Mouse (Mus musculus) mouse embryonic stem cell (cell line): ENCODE data around the gene Rnf144a.

ENCODE experiments used
- in situ Hi-C, 2 experiments: fragments of 300-500 bp; cut with MboI; formaldehyde crosslinking; loops; 1 replicate in 1 of 2; 3 replicates in 1 of 2; pipeline ENCODE4 v1.14.3; 2019 to 2020; ENCODE audit warnings: low sequenced_read_pairs in 2 of 2, low pct_unique_long_range_greater_than_20kb in 1 of 2, mixed read lengths in 1 of 2; ENCODE audit not compliant: unreplicated experiment in 1 of 2

The Rnf144a gene

GRCm38 (mm10) chr12:26412802-26413201, 2.3 kb downstream of the Rnf144a start:
- in situ Hi-C loops = no loop called here

- in situ Hi-C loops = no loop called here
These were observed 3.1 kb downstream of the Rnf144a start for GRCm38 (mm10) chr12:26411841-26412450.

DNA sequence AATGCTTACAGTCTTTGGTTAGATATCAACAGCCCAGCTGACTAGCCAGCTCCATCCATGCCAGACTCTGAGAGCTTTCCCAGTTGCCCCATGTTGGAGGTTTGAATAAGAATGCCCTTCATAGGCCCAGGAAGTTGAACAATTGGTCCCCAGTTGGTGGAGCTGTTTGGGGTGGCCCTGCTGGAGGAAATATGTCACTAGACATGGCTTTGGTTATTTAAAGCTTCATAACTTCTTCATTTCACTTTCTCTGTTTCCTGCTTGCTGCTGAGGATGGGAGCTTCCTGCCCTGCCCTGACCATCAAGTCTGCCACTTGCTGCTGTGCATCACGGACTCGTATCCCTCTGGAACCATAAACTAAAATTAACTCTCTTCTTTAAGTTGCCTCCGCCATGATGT, 4.6 kb downstream of the Rnf144a start:
- in situ Hi-C loops = no loop called here

DNA sequence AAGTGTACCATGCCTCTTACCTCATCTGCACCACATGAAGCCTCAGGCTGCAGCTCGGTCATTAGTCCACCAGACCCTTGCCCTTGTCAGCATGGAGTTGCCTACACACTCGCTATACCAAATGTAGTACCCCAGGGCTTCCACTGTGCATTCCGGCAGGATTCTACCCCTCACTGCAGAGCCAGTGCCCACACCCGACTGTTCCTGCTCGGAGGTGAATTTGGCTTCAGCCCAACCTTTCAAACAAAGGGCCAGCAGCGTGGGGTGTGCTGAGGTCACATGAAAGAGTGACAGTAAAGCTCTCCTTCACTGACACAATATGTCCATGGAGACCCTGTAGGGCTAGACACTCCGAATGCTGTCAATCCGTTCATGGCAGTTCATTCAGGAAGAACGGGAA, 6.3 kb downstream of the Rnf144a start:
- in situ Hi-C loops = no loop called here

DNA sequence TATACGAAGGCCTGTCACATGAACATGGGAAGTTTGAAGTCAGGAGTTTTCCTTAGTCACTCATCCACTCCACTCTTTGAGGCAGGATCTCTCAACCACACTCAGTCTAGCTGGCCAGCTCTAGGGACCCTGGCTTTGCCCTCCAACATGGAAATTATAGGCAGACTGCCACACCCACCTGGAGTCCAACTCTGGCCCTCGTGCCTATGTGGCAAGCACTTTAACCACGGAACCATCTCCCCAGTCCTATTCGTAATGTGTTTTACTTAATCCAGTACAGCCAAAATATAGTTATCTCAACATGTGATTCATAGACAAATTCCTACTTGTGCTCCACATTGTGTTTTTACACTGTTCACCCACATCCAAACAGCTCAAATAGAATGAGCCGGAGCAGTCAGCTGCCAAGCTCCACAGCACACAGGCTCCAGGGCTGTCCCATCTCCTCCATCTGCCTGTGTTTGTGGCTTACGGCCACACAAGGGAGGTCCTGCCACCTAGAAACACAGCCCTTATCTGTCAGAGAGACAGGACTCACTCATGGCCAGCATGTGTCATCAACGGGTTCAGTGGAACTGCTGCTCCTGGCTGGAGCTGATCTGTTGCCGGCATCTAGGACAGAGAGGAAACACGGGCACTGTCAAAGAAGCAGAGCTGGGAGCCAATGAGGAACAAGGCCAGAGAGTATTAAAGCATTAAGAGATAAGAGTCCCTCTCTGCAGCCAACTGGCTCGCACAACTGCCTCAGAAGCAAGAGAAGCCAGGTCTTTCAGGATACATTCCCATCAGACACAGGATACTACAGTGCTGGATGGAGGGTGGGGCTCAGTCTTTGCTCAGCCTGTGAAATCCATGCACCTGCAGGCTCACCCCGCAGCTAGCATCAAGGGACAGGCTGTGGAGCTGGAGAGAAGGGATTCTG, 10.0 kb downstream of the Rnf144a start:
- in situ Hi-C loops = no loop called here

DNA sequence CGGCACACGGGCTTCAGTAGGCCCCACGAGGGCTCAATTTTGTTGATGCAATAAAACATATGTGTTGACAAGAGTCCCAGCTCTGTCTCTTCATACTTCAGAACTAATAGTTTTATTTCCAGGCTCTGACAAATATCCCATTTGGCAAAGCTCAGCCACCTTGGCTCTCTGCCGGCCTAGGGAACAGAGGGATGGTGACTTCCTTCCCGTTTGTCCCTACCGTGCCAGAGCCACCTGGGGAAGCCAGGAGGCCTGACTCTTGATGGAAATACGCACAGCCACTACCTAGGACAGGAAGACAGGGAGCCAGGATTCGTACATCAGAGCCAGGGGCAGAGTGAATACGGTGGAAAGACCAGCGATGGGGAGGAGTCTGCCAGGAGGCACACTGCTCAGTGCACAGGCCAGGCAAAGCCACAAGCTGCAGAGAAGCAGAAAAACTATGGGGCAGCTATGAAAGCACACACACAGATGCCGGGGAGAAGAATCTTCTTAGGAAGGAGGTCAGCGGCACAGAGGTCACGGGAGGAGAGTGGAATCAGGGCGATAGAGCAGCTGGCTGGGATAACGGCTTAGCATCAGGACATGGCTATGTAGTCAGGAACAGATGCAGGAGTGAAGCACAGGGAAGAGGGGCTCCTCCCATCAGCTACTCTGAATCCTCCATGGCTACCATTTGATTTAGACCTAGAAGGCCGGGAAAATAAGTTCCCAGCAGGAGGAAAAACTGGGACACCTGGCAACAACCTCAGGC, 11.5 kb downstream of the Rnf144a start:
- in situ Hi-C loops = no loop called here

GRCm38 (mm10) chr12:26401696-26402470, 13.2 kb downstream of the Rnf144a start:
- in situ Hi-C loops = no loop called here

- in situ Hi-C loops = no loop called here
These were observed 13.8 kb downstream of the Rnf144a start for GRCm38 (mm10) chr12:26401254-26401653.

DNA sequence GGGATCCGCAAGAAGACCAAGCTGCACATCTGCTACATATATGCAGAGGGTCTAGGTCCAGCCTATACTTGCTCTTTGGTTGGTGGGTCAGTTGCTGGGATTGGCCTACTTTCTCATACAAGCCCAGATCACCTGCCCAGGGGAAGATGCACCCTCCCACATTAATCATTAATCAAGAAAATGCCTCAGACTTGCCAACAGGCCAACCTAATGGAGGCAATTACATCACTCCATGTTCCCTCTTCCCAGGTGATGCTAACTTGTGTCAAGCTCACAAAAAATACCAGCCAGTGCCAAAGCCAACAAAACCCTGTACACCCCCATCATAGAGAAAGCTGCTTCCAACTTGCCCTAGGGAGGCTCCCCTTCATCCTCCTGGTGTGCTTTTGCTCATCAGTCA, 14.3 kb downstream of the Rnf144a start:
- in situ Hi-C loops = no loop called here

GRCm38 (mm10) chr12:26399391-26399790, 15.7 kb downstream of the Rnf144a start:
- in situ Hi-C loops = no loop called here

DNA sequence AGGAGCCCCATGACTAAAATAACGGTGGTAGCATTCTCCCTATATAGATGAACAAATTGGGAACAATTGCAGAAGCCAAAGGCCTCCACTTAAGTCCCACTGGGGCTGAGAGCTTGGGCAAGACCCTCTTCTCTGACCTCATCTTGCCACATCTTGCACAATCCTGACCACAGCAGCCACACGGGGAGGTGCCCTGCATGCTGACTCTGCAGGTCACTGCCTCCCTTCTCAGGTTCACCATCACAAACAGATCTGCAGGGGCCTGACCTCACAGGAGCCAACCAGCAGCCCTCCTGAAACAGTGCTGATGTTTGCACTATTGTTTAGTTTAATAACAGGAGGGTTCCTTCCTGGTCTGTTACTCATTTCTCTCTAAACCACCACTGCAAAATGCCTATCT, 16.5 kb downstream of the Rnf144a start:
- in situ Hi-C loops = no loop called here

GRCm38 (mm10) chr12:26394485-26395470, 20.3 kb downstream of the Rnf144a start:
- in situ Hi-C loops = no loop called here

DNA sequence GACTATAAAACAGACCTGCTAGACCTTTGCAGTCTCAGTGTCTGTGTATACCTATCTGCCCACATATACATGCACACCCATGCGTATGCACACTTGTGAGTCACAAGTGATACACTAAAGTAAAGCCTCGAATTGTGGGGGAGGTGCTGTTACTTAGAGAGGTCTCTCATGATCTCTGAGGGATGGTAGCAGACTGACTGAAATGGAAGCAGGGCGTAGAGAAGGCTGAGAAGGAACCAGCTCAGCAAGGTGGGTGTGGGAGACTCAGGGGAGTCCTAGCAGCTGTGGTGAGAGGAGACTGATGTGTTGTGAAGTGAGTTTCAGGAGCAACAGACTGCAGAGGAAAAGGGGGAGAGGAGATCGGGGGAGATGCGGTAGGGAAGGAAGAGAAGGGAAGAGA, 21.8 kb downstream of the Rnf144a start:
- in situ Hi-C loops = no loop called here

DNA sequence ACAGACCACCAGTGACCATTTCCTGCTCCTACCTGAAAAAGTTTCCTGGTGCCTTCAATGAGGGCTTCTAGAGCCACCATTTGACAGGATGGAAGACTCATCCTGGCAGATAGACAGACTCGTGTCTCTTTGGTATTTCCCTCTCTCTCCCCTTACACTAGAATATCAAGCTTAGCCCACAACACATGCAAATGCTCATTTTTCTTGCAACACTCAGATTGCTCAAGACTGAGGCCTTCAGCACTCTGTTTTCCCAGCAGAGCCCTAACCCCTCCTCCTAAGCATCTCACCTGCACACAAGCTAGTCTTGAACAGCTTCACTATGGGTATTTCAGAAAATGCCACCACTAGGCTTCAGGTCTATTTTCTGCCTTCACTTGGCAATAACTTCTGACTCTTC, 23.9 kb downstream of the Rnf144a start:
- in situ Hi-C loops = no loop called here

GRCm38 (mm10) chr12:26387523-26387922, 27.5 kb downstream of the Rnf144a start:
- in situ Hi-C loops = no loop called here

- in situ Hi-C loops = no loop called here
These were observed 28.1 kb downstream of the Rnf144a start for GRCm38 (mm10) chr12:26386947-26387346.

GRCm38 (mm10) chr12:26386189-26386588, 28.9 kb downstream of the Rnf144a start:
- in situ Hi-C loops = no loop called here

GRCm38 (mm10) chr12:26385735-26386134, 29.3 kb downstream of the Rnf144a start:
- in situ Hi-C loops = no loop called here
